Mouse (Mus musculus) adrenal gland, adult 18-20 months (tissue): Measurements from ENCODE around the gene Pdzd4. TPM values are rescaled to one million over a fixed set of nuclear protein-coding genes. Genes with fewer than 3 reads are reported as not detected.
A peak's percentile ranks its signal among the peaks of the same experiment; 100 is the strongest.

Experiments
- DNase-seq, 2 experiments: peaks; one replicate each; pipeline ENCODE4 v3.0.0; 2021 to 2022; ENCODE audit warnings: low spot score in 2 of 2
- long read RNA-seq, 2 experiments: library from polyadenylated mRNA; stranded (forward); transcript quantifications; one replicate each; pipeline ENCODE4 v2.0.0; 2021
- total RNA-seq, 2 experiments: library from RNA; stranded (reverse); gene quantifications; 1 replicate in 1 of 2; 2 replicates in 1 of 2; pipeline ENCODE4 v1.2.3; 2021

The Pdzd4 gene
- 1 to 10 TPM; 4.0 to 5.3 TPM for total RNA-seq
- long read RNA-seq, experiment 1, result 0 reads
- long read RNA-seq, experiment 2, result 0 reads

DNA sequence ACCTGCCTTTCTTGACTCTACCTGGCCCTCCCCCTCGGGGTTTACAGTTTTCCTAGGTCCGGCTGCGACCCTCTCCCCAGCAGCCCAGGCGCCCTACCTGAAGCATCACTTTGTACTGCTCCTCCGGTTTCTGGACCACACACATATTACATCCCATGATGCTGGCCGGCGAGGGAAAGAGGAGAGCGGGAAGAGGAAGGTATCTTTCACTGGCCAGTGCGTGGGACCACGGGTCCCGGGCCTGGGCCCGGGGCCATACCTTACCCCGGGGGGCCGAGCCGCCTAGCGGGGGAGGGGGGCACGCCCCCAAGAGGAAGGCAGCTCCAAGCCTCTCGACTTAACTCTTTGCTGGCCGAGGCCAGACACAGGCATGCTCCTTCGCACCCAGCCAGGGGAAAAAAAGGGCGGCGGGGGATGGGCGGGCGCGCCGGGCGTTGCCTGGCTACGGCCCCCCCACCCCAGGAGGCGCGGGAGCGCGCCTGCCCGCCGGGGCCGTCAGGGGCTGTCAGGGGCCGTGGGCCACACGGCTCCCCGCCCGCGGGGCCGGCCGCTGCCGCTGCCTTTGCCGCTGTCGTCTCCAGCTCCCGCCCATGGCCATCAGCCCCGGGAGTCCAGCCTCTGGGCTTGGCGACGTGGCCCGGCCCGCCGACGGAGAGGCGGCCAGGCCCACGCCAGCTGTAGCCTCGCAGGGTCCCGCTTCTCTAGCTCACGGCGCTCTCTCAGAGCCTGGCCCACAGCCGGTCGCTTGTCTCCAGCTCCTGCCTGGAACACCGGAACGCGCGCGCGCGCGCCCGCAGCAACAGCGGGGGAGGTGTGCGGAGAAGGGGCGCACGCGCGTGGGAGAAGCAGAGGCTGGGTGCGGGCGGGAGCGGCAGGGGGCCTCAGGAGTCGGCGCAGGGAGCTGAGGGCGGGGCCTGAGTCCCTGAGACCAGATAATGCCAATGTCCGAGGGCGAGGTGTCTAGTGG lies at the start of gene Pdzd4:
Pdzd4 (minus strand) TSS at position 785 of the 967 bp plus-strand sequence.
- peak; percentile 16 to 29 for DNase-seq

DNA sequence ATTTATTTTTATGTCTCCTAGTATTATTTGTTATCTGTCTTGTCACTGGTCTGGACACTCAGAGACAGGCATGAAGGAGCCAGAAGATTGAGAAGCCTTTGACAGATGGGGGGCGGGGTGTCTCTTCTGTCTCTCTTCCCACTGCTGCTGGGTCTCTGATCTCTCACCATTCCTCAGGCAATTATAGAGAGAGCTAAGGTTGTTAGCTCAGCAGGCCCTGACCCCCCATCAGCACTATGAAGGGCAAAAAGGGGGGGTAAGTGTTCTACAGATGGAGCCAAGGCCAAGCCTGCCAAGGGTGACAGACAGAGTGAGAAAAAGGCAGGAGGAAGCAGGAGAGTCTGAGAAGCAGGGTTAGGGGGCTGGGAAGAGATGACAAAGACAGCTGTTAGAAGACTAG lies 47.2 kb upstream of the Pdzd4 start:
- no peak for DNase-seq

DNA sequence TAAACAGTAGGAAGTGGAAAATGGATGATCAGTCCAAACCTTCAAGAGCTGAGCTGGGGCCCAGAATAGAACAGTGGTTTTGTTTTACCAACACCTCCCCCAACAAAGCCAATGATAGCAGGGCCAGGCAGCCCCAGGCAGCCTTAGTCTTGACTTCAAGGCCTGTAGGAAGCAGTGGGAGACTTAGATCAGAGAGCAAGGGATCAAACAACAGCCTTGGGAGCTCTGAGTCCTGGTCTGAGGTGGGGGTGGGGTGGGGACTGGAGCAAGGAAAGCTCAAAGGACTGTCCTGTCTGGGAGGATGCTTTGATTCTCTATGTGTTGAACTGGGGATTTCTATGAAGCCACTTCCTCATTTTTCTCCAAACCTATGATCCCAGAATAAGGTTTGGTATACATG lies 46.7 kb upstream of the Pdzd4 start:
- DNase-seq, result no peak

GRCm38 (mm10) chrX:73869334-73869733 lies 44.6 kb upstream of the Pdzd4 start:
- peak in 1 of 2 experiments; percentile 22 for DNase-seq

- no peak for DNase-seq
These were observed 43.1 kb upstream of the Pdzd4 start for GRCm38 (mm10) chrX:73867852-73868251.

DNA sequence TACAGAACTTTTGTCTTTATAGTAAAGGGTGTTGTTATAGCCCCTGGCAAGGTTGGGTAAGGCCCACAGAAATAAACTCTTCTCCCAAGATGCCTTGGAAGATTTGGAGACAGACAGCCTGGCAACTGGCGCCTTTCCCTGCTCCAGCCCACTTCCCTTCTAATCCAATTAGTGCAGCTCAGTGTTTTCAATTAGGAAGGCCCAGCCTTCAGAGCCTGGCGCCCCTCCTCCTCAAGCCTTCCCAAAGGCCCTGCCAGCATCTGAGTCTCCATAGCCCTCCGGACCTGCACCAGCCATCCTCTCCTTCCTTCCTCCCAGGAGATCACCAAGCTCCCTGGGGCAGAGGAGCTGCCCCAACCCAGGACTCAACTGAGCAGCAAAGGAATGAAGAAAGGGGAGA lies 42.5 kb upstream of the Pdzd4 start:
- no peak for DNase-seq

DNA sequence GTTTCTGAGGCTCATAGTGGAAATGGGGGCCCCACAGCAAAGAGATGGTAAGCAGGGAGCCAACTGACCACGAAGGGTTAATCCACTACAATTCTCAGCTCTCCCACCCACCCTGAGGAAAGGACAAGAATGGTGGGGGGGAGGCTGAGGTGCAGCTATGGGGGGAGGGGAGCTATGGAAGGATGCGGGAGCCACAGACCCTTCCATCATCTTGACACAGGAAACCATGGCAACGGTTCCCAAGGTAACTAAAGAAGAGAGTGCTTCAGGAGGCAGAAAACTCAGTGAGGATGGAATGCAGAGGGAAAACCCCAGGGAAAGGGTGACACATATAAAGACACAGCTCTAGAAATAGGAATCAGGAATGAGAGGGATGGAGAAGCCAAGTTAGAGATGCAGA lies 39.9 kb upstream of the Pdzd4 start:
- DNase-seq, result no peak

DNA sequence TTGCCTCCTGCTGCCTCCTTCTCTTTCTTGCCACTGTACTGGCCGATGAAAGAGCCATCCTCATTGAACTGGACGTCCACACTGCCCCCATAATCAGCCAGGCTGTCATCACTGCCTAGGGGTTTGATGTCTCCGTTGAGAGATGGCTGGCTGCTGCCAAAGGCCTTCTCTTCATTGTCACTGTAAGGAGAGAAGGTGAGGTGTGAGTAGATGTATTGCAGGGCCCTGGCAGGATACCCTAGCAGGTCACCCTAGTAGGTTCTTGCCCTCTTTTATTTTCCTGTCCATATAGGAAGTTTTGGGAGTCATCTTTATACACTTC lies 30.3 kb upstream of the Pdzd4 start:
- DNase-seq, result no peak

GRCm38 (mm10) chrX:73854326-73855086 lies 29.7 kb upstream of the Pdzd4 start:
- no peak for DNase-seq

DNA sequence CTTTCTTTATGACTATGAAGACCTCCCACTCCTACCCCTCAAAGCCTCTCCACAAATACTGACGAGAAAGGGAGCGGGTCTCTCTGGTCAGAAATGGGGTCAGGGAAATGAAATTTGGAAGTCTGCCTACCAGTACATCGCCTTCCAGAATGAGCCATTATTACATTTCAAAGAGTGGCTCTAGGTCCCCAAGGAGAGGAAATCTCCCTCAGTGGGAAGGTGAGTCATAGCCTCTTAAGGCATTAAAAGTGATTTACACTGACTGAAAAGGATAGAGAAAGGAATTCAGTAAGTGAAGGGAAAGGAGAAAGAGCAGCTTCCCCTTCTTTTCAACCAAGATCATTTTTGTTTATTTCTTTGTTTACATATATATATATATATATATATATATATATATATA lies 11.9 kb upstream of the Pdzd4 start:
- no peak for DNase-seq

DNA sequence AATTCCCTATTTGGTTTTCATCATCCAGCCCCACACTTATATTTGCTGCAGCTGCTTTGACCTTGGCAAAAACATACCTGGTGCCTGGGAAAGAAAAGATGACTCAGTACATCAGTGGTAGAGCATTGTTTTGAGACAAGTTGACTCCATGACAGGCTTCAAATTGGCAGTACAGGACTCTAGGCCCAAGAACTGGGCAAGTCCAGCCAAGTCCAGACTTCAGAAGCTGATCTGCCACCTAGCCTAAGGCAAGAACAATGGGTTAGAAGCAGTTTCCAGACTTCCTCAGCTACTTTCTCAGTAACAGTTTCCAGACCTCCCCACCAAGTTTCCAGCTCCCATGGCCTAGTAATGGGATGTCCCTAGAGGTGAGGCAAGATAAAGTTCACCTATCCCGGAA lies 11.0 kb upstream of the Pdzd4 start:
- no peak for DNase-seq

GRCm38 (mm10) chrX:73823747-73824146 lies 1.0 kb downstream of the Pdzd4 start:
- DNase-seq, result no peak

DNA sequence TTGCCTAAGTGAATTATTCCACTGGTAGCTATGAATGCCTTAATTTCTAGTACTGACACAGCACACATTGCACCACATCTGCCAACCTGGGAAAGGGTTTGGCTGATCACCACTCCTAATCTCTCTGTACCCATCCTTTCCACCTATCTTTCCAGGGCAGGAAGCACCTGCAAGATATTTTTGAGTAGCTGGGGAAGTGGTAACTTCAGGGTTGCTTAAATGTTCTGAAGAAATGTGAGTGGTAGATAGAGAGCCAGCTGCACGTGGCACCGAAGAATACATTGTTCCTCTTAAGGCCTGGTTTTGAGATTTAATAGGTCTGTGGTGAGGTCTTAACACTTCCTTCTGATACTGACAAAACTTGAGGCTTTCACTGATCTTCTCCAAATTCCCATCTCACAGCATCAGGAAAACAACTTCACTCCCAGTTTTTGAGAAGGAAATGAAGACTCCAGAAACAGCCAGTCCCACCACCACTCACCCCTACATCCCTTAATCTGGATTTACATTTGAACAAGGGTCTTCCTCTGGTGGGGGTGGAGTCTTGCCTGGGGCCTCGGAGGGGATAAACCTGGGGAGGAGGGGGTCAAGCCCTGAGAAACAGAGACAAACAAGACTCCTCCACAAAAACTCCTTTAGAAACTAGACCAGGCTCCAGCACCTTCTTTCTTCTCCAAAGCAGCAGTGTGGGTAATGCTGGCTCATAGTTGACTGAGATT lies 8.0 kb downstream of the Pdzd4 start:
- DNase-seq, result no peak

DNA sequence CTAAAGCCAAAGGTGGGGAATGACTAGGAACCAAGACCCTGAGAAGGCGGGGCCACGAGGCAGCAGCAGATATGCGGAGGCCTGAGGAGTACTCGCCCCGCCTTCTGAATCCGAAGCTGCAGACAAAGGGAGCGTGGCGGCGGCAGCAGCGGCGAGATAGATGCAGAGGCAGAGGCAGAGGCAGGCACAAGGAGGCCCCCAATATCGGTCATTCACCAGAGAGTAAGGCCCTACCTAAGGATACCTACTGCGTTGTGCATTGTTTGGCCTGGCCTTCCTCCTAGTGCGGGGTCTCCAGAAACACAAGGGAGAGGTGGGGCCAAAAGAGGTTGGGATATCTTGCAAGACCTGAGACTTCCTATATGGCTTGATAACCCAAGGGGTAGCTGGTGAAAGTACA lies 9.7 kb downstream of the Pdzd4 start:
- no peak for DNase-seq

GRCm38 (mm10) chrX:73805814-73806213 lies 19.0 kb downstream of the Pdzd4 start:
- no peak for DNase-seq

DNA sequence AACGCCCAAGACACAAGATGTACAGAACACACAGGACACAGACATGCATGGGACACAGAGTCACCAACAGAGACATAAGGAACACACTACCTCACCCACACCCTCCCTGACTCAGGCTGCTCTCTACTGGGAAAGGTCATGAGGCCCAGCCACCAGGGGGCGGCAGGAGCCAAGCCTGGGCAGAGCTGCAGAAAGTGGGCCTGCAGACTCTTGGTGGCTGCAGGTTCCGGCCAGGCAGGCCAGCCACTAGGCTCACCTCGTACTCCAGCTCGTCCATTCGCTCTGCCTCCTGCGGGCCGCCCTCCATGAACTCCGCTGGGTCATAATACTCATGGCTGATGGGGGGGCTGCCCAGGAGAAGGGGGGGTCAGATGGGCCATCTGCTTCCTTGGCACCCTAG lies 26.3 kb downstream of the Pdzd4 start:
- peak; percentile 62 to 63 for DNase-seq

DNA sequence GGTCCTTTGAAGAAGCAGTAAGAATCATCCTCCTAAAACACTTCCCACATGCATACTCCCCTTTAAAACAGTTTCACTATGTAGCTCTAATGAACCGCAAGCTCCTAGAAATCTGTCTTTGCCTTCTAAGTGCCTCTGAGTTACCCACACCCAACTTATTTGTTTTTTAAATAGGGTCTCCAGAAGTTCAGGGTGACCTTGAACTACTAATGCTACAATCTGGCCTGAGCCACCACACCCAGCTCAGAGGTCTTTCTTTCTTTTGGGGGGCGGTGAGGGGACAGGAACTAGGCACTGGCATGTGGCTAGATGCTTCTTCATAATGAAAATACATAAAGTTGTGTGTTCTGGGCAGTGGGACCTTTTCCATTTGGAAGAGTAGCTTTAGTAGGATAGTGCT lies 27.3 kb downstream of the Pdzd4 start:
- no peak for DNase-seq

GRCm38 (mm10) chrX:73793505-73793904 lies 31.3 kb downstream of the Pdzd4 start:
- no peak for DNase-seq

DNA sequence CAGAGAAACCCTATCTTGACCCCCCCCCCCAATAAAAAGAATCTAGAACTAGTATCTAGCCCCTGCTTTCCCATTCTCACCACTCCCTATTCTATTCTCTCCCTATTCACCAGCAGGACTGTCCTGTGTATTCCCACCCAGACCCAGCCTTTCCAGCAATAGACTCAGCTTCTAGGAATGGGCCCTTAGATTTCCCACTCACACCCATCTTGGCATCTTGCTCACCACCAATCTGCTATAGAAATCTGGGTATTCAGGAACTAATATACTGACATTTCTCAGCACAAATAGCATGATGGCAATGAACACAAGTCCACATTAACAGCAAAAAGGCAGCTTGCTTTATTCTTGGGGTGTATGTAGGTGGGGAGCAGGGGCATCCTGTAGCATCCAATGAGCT lies 31.7 kb downstream of the Pdzd4 start:
- DNase-seq, result no peak

DNA sequence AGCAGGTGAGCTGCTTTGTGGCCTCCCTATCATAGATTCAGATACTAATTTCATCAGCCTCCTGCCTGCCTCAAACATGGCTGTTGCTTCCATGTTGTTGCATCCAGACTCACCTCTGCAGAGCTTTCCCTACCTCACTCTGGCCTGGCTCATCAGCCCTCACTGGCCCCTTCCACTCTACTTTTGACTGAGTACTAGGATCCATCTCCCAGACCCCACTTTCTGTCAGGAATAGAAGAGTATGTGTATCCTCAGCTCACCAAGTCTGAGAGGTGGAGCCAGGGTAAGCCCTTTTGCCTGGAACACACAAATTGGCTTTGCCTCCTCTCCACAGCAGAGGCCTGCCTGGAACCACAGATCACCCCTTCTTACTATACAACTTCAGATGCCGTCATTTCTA lies 36.3 kb downstream of the Pdzd4 start:
- no peak for DNase-seq

DNA sequence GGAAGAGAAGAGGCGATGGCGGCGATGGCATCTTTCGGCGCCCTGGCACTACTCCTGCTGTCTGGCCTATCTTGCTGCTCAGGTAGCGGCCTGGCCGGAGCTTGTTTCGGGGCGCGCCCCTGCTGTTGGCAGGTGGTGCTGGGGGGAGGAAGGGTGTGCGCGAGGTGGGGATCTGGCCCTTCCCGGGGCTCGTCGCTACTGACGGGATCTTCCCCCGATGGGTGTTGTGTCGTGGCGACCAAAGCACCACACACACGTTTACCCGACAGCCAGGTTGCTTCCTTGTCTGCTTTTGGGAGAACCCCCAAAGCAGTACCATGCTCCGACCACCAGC lies 37.6 kb downstream of the Pdzd4 start:
- DNase-seq, result no peak
